Mouse (Mus musculus) cerebellum, adult 2 months (tissue): ENCODE results near the gene Clk2.

Experiments
- CTCF ChIP-seq: fragments of 200-500 bp; IDR thresholded peaks from 2 replicates; pipeline ENCODE4 v1.5.1; 2011; ENCODE audit warnings: low read depth, mild to moderate bottlenecking, control low read depth, low read length, moderate library complexity, borderline replicate concordance; ENCODE audit not compliant: insufficient read depth
- POLR2A ChIP-seq: fragments of 200-500 bp; IDR thresholded peaks from 2 replicates; pipeline ENCODE4 v1.6.1; 2011; ENCODE audit warnings: low read length, control low read depth, borderline replicate concordance; ENCODE audit not compliant: insufficient read depth

DNA sequence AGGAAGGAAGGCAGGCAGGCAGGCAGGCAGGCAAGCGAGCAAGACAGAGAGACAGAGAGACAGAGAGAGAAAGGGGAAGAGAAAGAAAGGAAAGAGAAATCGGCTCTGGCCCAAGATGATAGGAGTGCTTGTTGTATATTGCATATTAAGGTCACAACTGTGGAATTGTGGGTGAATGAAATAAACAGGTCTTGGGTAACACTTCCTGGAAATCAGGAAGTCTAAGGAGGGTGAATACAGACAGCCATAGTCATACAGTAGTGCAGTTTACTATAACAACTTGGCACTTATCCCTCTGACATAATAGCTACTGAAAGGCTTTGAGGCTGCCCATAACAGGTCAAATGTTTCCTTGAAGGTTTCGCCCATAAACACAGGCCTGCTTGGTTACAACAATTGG, 35.2 kb downstream of the Clk2 start:
- TF ChIP-seq CTCF (no peak), POLR2A (no peak)
